Mouse (Mus musculus) hindbrain, embryonic 11.5 days (tissue): ENCODE data around the gene Tnnc2. TPM values are rescaled to one million over a fixed set of nuclear protein-coding genes. Genes with fewer than 3 reads are reported as not detected.

Source experiments
- ATAC-seq: fragments of 200-750 bp; cut with Nextera tagmentation; 2 replicates; pipeline ENCODE4 v1.8.0; 2017; ENCODE audit warnings: mild to moderate bottlenecking, moderate TSS enrichment, moderate library complexity; ENCODE audit not compliant: low FRiP score
- DNase-seq: peaks from one replicate; pipeline ENCODE4 v3.0.0-alpha.2; 2015; ENCODE audit warnings: low spot score
- H3K27ac ChIP-seq: fragments of 300-500 bp; sonication (generic); 2 replicates; pipeline ENCODE4 v1.5.1; 2014; ENCODE audit warnings: mild to moderate bottlenecking, low read depth, low read length
- H3K27me3 ChIP-seq: fragments of 300-500 bp; sonication (generic); 2 replicates; pipeline ENCODE4 v1.6.1; 2014; ENCODE audit warnings: mild to moderate bottlenecking, low read length, moderate library complexity, mixed read lengths; ENCODE audit not compliant: control insufficient read depth, insufficient read depth
- H3K36me3 ChIP-seq: fragments of 300-500 bp; sonication (generic); 2 replicates; pipeline ENCODE4 v1.6.1; 2014; ENCODE audit warnings: mild to moderate bottlenecking, low read length, moderate library complexity, mixed read lengths; ENCODE audit not compliant: control insufficient read depth, insufficient read depth
- H3K4me1 ChIP-seq: fragments of 300-500 bp; sonication (generic); replicated peaks from 2 replicates; pipeline ENCODE4 v1.6.1; 2014; ENCODE audit warnings: low read length, mixed read lengths; ENCODE audit not compliant: control insufficient read depth, insufficient read depth
- H3K4me2 ChIP-seq: fragments of 300-500 bp; sonication (generic); replicated peaks from 2 replicates; pipeline ENCODE4 v1.6.1; 2014; ENCODE audit warnings: mild to moderate bottlenecking, low read depth, low read length
- H3K4me3 ChIP-seq: fragments of 300-500 bp; sonication (generic); 2 replicates; pipeline ENCODE4 v1.5.1; 2014; ENCODE audit warnings: low read depth, low read length
- H3K9ac ChIP-seq: fragments of 300-500 bp; sonication (generic); 2 replicates; pipeline ENCODE4 v1.6.1; 2014; ENCODE audit warnings: low read depth, low read length
- H3K9me3 ChIP-seq: fragments of 300-500 bp; sonication (generic); 2 replicates; pipeline ENCODE4 v1.6.1; 2016; ENCODE audit warnings: low read length; ENCODE audit not compliant: control insufficient read depth
- whole genome bisulfite sequencing: fragments of 180-500 bp; shearing (Covaris S2); extraction: QIAGEN DNeasy Blood & Tissue Kit; methylation state at CpG from one replicate; pipeline ENCODE4 v1.1.7; 2014; 5-methylcytosine and 5-hydroxymethylcytosine counted together
- polyA plus RNA-seq: library from polyadenylated mRNA; unstranded; fragments of >200 nt; fragmentation: Nextera tagmentation; extraction: Ambion mirVana; gene quantifications from 2 replicates; pipeline ENCODE4 v1.2.1, GENCODE M21; 2014

Tnnc2 gene
- polyA plus RNA-seq, 1 experiment from 2014 or later: 4.8 TPM

DNA sequence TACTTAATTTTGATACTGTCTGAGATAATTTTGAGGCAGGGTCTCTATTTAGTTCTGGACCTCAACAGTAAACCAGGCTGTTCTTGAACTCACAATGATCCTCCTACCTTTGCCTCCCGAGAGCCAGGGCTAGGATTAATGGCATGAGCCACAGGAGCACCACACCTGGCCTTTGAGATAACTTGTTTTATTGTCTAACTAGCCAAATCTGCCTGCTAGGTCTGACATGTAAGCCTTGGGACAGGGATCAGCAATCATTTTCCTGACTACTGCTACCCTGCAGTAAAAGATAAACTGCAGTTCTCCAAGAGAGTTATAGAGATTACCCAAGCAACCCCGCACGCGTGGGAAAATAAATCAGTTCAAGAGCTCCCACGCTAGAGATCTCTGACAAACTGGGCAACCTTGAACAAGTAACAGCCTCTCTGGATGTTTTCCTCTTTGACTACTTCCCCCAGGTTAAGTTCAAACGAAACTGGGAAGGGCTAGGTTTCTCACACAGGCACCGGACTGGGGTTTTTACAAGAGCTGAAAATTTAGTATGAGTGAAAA lies 5.2 kb upstream of the Tnnc2 start:
- WGBS: 25% methylated on average over 7 of the region's 7 CpGs
- no peak for ATAC-seq
- H3K4me1 ChIP-seq: peaks cover 2% of the 10 kb centered on the region; the same call in 1 of the 2 replicates
- peak; percentile 30 for DNase-seq
- peak overlapping the region; percentile 63 for H3K9ac ChIP-seq
- H3K4me2 ChIP-seq: peak overlapping the region; percentile 56
- no peaks in the 10 kb centered on the region for H3K27me3 ChIP-seq
- H3K9me3 ChIP-seq: no peaks in the 10 kb centered on the region
- H3K4me3 ChIP-seq: peak overlapping the region; percentile 56
- H3K27ac ChIP-seq: no peak overlapping the region
- no peaks in the 10 kb centered on the region for H3K36me3 ChIP-seq

DNA sequence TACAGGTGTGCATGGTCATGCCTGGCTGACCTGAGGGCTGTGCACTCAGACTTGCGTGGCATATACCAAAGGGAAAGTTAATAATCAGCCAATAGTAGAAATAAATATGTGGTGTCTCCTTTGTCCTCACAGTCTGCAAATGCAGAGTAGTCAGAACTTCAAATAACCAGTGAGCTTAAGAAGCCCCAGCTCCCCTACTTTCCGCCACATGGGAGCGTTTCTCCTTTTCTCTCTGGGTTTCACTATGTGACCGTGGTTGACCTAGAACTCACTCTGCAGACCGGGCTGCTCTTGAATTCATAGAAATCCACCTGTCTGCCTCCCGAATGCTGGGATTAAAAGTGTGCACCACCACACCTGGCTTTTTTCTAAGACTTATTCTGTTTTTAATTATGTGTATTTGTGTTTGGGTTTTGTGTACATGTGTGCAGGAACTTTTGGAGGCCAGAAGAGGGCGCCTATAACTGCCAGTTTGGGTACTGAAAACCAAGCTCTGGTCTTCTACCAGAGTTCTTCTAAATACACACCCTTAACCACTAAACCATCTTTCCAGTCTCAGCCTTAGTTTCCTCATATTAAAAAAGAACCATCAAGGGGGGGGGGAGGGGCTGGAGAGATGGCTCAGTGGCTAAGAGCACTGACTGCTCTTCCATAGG lies 4.3 kb upstream of the Tnnc2 start:
- H3K4me1 ChIP-seq: peaks cover 2% of the 10 kb centered on the region; the same call in 1 of the 2 replicates
- H3K27ac ChIP-seq: no peak overlapping the region
- H3K9me3 ChIP-seq: no peaks in the 10 kb centered on the region
- no peaks in the 10 kb centered on the region for H3K36me3 ChIP-seq
- WGBS: 77% methylated on average over 7 of the region's 7 CpGs
- DNase-seq (no peak), ATAC-seq (no peak)
- H3K4me2 ChIP-seq: no peak overlapping the region
- H3K9ac ChIP-seq: no peak overlapping the region
- H3K4me3 ChIP-seq: no peak overlapping the region
- no peaks in the 10 kb centered on the region for H3K27me3 ChIP-seq

DNA sequence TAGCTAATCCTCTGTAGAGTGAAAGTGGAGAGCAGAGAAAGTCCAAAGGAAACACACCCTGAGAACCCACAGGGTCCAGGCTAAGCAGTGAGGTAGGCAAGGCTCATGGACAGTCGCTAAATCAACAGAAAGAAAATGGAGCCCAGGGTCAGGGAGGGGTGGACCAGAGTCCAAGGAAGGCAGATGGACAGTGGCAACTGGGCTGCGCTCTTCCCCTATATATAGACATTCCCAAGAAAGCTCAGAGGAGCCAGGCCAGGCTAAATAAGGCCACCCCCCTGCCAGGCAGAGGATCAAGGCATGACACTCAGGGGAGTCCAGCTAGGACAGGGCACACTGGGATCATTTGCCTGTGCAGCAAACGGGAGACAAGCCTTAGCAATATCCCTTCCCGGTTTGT lies 2.1 kb upstream of the Tnnc2 start:
- Histone ChIP-seq H3K9me3 (no peaks in the 10 kb centered on the region), H3K27ac (no peak overlapping the region), H3K36me3 (no peaks in the 10 kb centered on the region), H3K4me2 (no peak overlapping the region), H3K9ac (no peak overlapping the region), H3K27me3 (no peaks in the 10 kb centered on the region), H3K4me3 (no peak overlapping the region), H3K4me1 (peaks cover 2% of the 10 kb centered on the region; the same call in 1 of the 2 replicates)
- 72% methylated on average over 4 of the region's 4 CpGs for WGBS
- DNase-seq: no peak
- no peak for ATAC-seq

DNA sequence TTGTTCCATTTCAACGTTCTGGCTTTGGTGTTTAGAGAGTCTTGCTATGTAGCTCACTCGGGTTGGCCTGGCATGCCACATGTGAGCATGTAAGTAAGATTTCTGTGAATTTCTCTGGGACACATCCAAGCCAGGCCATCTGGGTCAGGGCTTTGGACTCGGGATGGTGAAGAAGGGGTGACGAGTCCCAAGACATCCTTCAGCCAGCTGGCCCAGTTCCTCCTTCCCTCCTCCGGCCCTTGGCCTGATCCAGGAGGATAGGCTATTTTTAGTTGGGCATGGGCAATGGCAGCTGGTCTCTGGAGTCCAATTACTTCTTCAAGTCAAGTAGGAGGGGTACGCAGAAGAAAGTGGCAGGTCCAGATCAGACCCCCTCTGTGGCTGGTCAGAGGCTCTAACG lies 958 bp downstream of the Tnnc2 start:
- Histone ChIP-seq H3K9ac (no peak overlapping the region), H3K27ac (no peak overlapping the region), H3K4me3 (no peak overlapping the region), H3K4me1 (no peaks in the 10 kb centered on the region), H3K36me3 (no peaks in the 10 kb centered on the region), H3K4me2 (no peak overlapping the region), H3K9me3 (no peaks in the 10 kb centered on the region), H3K27me3 (no peaks in the 10 kb centered on the region)
- WGBS: 87% methylated on average over 7 of the region's 7 CpGs
- DNase-seq (no peak), ATAC-seq (no peak)

DNA sequence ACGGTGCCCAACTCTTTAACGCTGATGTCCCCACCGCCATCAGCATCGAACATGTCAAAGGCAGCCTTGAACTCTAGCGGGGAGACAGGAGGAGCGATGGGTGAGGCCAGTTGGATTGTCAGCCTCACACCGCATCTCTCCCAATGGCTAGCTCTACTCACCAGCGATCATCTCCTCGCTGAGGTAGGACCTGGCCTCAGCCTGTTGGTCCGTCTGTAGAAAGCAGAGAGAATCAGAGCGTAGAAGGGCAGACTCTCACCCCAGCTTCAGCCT lies 1.8 kb downstream of the Tnnc2 start:
- Histone ChIP-seq H3K27me3 (no peaks in the 10 kb centered on the region), H3K9me3 (no peaks in the 10 kb centered on the region), H3K36me3 (no peaks in the 10 kb centered on the region), H3K4me2 (no peak overlapping the region), H3K9ac (no peak overlapping the region), H3K27ac (no peak overlapping the region), H3K4me1 (no peaks in the 10 kb centered on the region), H3K4me3 (no peak overlapping the region)
- DNase-seq (no peak), ATAC-seq (no peak)
- 89% methylated on average over 11 of the region's 11 CpGs for WGBS

DNA sequence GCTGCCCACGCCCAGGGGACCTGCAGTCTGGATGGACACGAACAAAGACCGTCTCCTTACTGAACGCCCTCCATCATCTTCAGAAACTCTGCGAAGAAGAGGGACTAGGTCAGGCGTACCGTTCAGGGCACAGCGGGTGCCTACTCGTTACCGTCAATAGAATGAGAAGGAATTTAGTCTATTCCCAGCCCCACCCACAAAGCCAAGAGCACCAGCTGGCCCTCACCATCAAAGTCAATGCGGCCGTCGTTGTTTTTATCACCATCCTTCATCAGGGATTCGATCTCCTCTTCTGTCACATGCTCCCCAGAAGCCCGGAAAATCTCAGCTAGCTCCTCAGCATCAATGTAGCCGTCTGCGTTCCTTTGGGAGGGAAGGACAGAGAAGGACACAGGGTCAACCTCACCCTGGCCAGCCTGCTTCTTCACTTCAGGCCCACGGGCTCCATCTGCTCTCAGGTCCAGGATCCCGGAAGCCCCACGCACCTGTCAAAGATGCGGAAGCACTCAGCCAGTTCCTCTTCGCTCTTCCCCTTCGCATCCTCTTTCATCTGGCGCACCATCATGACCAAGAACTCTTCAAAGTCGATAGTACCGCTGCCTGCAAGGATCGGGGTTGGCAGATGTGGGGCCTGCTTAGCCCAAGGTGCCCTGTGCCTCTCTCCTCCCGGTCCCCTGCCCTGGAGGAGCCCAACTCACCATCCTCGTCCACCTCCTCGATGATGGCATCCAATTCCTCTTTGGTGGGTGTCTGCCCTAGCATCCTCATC lies 2.3 kb downstream of the Tnnc2 start:
- H3K9me3 ChIP-seq: no peaks in the 10 kb centered on the region
- no peaks in the 10 kb centered on the region for H3K36me3 ChIP-seq
- WGBS: 84% methylated on average over 30 of the region's 30 CpGs
- H3K4me1 ChIP-seq: no peaks in the 10 kb centered on the region
- DNase-seq: no peak
- H3K27ac ChIP-seq: no peak overlapping the region
- H3K9ac ChIP-seq: no peak overlapping the region
- H3K4me3 ChIP-seq: no peak overlapping the region
- H3K4me2 ChIP-seq: no peak overlapping the region
- ATAC-seq: no peak
- H3K27me3 ChIP-seq: no peaks in the 10 kb centered on the region

DNA sequence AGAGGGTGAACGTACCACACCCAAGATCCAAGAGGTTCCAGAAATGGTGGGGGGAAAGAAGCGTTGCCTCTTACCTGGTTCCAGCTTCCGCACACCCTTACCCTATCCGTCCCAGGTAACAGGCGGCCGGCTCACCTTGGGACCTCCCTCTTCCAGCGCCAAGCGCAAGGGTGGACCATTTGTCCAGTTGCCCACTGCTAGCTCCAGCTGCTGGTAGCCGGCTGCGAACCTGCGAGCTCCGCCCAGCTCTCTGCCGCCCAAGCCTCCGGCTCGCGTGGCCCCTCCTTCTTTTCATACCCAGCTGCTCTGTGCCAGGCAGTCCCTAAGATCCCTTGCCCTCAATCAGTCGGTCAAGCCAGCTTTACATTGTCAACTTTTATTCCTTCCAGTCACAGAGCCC lies 3.0 kb downstream of the Tnnc2 start:
- Histone ChIP-seq H3K9ac (no peak overlapping the region), H3K27ac (no peak overlapping the region), H3K9me3 (no peaks in the 10 kb centered on the region), H3K4me3 (no peak overlapping the region), H3K36me3 (0 out of 2 replicates have a peak, but pooled peaks cover 3% of the 10 kb centered on the region), H3K4me1 (no peaks in the 10 kb centered on the region), H3K4me2 (no peak overlapping the region), H3K27me3 (no peaks in the 10 kb centered on the region)
- WGBS: 69% methylated on average over 17 of the region's 17 CpGs
- ATAC-seq (no peak), DNase-seq (no peak)

DNA sequence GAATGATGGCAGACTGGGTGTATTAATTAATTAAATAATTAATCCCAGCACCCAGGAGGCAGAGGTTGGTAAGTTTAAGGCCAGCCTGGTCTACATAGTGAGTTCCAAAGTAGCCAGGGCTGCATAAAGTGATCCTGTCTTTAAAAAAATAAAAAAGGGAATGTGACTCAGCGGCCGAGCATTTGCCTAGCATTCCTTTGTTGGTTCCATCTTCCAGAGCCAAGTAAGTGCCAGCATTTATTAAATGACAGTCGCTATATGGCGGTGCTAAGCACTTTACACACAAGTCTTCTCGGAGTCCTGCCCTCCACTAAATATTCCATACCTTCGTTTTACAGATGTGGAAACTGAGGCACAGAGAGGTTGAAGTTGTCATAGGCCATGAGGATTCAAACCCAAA lies 3.6 kb downstream of the Tnnc2 start:
- no peaks in the 10 kb centered on the region for H3K9me3 ChIP-seq
- 84% methylated on average over 6 of the region's 6 CpGs for WGBS
- no peak for ATAC-seq
- no peak overlapping the region for H3K4me3 ChIP-seq
- no peak overlapping the region for H3K9ac ChIP-seq
- H3K36me3 ChIP-seq: 0 out of 2 replicates have a peak, but pooled peaks cover 3% of the 10 kb centered on the region
- DNase-seq: no peak
- H3K4me2 ChIP-seq: no peak overlapping the region
- H3K27me3 ChIP-seq: no peaks in the 10 kb centered on the region
- no peaks in the 10 kb centered on the region; the same call in 1 of the 2 replicates for H3K4me1 ChIP-seq
- H3K27ac ChIP-seq: no peak overlapping the region

DNA sequence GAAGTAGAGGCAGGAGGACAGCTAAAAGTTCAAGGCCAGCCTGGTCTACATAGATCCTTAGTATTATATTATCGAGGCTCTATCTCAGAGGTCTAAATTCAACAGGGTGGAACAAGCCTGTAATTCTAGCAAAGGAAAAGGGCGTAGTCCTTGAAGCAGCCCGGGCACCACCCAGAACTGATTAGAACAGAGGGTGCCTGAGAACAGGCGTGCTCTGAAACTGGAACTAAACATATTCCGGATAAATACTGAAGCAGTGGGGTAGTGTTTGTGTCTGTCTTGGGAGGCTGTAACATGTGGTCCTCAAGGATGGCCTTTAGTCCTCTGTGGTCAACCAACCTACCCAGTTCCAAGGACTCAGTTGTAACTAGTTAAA lies 5.8 kb downstream of the Tnnc2 start:
- peaks cover 3% of the 10 kb centered on the region; the same call in 1 of the 2 replicates for H3K4me1 ChIP-seq
- 0 out of 2 replicates have a peak, but pooled peaks cover 3% of the 10 kb centered on the region for H3K36me3 ChIP-seq
- H3K27me3 ChIP-seq: no peaks in the 10 kb centered on the region
- H3K4me3 ChIP-seq: no peak overlapping the region
- 89% methylated on average over 5 of the region's 5 CpGs for WGBS
- ATAC-seq (no peak), DNase-seq (no peak)
- H3K9me3 ChIP-seq: no peaks in the 10 kb centered on the region
- H3K4me2 ChIP-seq: no peak overlapping the region
- no peak overlapping the region for H3K27ac ChIP-seq
- H3K9ac ChIP-seq: no peak overlapping the region
